Mouse (Mus musculus) liver, embryonic 16.5 days (tissue): ENCODE data around the gene Pwp2. TPM values are rescaled to one million over a fixed set of nuclear protein-coding genes. Genes with fewer than 3 reads are reported as not detected.
"Not testable (repeated sequence)": the region's sequence is repeated elsewhere in the genome, so short reads cannot be mapped to it uniquely, and the experiment has no call there.

ENCODE experiments used
- ATAC-seq: fragments of 200-750 bp; cut with Nextera tagmentation; 2 replicates; pipeline ENCODE4 v1.8.0; 2017; ENCODE audit warnings: low read depth, mild to moderate bottlenecking, moderate number of reproducible peaks, moderate library complexity
- H3K27ac ChIP-seq: fragments of 300-500 bp; sonication (generic); 2 replicates; pipeline ENCODE4 v1.5.1; 2014; ENCODE audit warnings: mild to moderate bottlenecking, low read length
- H3K27me3 ChIP-seq: fragments of 300-500 bp; sonication (generic); 2 replicates; pipeline ENCODE4 v1.6.1; 2014; ENCODE audit warnings: low read depth, low read length, mixed read lengths; ENCODE audit not compliant: control insufficient read depth, insufficient read depth
- H3K36me3 ChIP-seq: fragments of 300-500 bp; sonication (generic); 2 replicates; pipeline ENCODE4 v1.6.1; 2014; ENCODE audit warnings: mild to moderate bottlenecking; ENCODE audit not compliant: control insufficient read depth, insufficient read depth
- H3K4me1 ChIP-seq: fragments of 300-500 bp; sonication (generic); 2 replicates; pipeline ENCODE4 v1.6.1; 2014; ENCODE audit warnings: low read depth, low read length, mixed read lengths; ENCODE audit not compliant: control insufficient read depth
- H3K4me2 ChIP-seq: fragments of 300-500 bp; sonication (generic); 2 replicates; pipeline ENCODE4 v1.6.1; 2014; ENCODE audit warnings: low read depth, low read length, mixed read lengths
- H3K4me3 ChIP-seq: fragments of 300-500 bp; sonication (generic); 2 replicates; pipeline ENCODE4 v1.5.1; 2014; ENCODE audit warnings: low read depth, mild to moderate bottlenecking, low read length
- H3K9ac ChIP-seq: fragments of 300-500 bp; sonication (generic); 2 replicates; pipeline ENCODE4 v1.6.1; 2014; ENCODE audit warnings: low read depth, low read length
- H3K9me3 ChIP-seq: fragments of 300-500 bp; sonication (generic); replicated peaks from 2 replicates; pipeline ENCODE4 v1.6.1; 2016; ENCODE audit warnings: low read length; ENCODE audit not compliant: control insufficient read depth
- WGBS: fragments of 180-500 bp; shearing (Covaris S2); extraction: QIAGEN DNeasy Blood & Tissue Kit; methylation state at CpG from one replicate; pipeline ENCODE4 v1.1.7; 2014; ENCODE audit not compliant: insufficient replicate concordance; 5-methylcytosine and 5-hydroxymethylcytosine counted together
- polyA plus RNA-seq: library from polyadenylated mRNA; unstranded; fragments of >200 nt; fragmentation: Nextera tagmentation; extraction: Ambion mirVana; gene quantifications from 2 replicates; pipeline ENCODE4 v1.2.1, GENCODE M21; 2015

Pwp2 gene
- polyA plus RNA-seq, 1 experiment from 2014 or later, result 9.1 TPM

- 58% methylated on average over 11 of the region's 11 CpGs for WGBS
- no peaks in the 10 kb centered on the region for H3K9me3 ChIP-seq
- H3K27ac ChIP-seq, result no peak overlapping the region
- H3K36me3 ChIP-seq, result no peaks in the 10 kb centered on the region
- H3K4me1 ChIP-seq, result peaks cover 5% of the 10 kb centered on the region
- ATAC-seq, result no peak
- H3K27me3 ChIP-seq, result no peaks in the 10 kb centered on the region
- H3K4me2 ChIP-seq, result no peak overlapping the region
- H3K4me3 ChIP-seq, result no peak overlapping the region
- H3K9ac ChIP-seq, result no peak overlapping the region
Measured at GRCm38 (mm10) chr10:78129423-78129822, 55.5 kb downstream of the Pwp2 start.

GRCm38 (mm10) chr10:78128647-78129046 lies 56.3 kb downstream of the Pwp2 start:
- no peaks in the 10 kb centered on the region for H3K36me3 ChIP-seq
- H3K9ac ChIP-seq, result no peak overlapping the region
- 43% methylated on average over 2 of the region's 2 CpGs for WGBS
- H3K4me3 ChIP-seq, result no peak overlapping the region
- H3K27me3 ChIP-seq, result no peaks in the 10 kb centered on the region
- no peak for ATAC-seq
- H3K4me2 ChIP-seq, result no peak overlapping the region
- H3K27ac ChIP-seq, result no peak overlapping the region
- H3K4me1 ChIP-seq, result 0 out of 2 replicates have a peak, but pooled peaks cover 3% of the 10 kb centered on the region
- no peaks in the 10 kb centered on the region for H3K9me3 ChIP-seq

DNA sequence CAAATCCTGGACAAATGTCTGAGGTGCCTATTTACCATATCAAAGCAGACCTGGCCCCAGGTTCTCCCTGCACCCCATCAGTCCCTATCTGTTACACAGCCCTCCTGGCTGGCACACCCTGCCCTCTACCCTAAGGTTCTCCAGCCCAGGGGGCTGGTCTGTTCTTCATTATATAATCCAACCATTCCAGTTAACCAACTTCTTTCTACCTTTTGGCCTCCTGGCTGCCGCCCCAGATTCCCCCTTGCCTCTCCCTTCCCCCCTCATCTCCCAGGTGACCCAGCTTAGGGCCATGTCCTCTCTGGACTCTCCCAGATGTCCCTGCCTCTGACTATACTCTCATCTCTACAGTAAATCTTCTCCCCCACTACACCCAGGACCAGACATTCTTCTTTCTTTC lies 57.0 kb downstream of the Pwp2 start:
- Histone ChIP-seq H3K4me1 (0 out of 2 replicates have a peak, but pooled peaks cover 3% of the 10 kb centered on the region), H3K4me3 (no peak overlapping the region), H3K36me3 (no peaks in the 10 kb centered on the region), H3K4me2 (no peak overlapping the region), H3K27ac (no peak overlapping the region), H3K27me3 (no peaks in the 10 kb centered on the region), H3K9me3 (no peaks in the 10 kb centered on the region), H3K9ac (no peak overlapping the region)
- ATAC-seq, result no peak
- WGBS, result 38% methylated on average over 1 of the region's 1 CpGs

GRCm38 (mm10) chr10:78127046-78127870 lies 57.7 kb downstream of the Pwp2 start:
- no peak for ATAC-seq
- WGBS, result 60% methylated on average over 9 of the region's 9 CpGs
- H3K27ac ChIP-seq, result no peak overlapping the region

GRCm38 (mm10) chr10:78126311-78126710 lies 58.6 kb downstream of the Pwp2 start:
- 72% methylated on average over 5 of the region's 5 CpGs for WGBS
- Histone ChIP-seq H3K4me1 (0 out of 2 replicates have a peak, but pooled peaks cover 3% of the 10 kb centered on the region), H3K9me3 (no peaks in the 10 kb centered on the region), H3K4me2 (no peak overlapping the region), H3K27me3 (no peaks in the 10 kb centered on the region), H3K27ac (no peak overlapping the region), H3K9ac (no peak overlapping the region), H3K36me3 (no peaks in the 10 kb centered on the region), H3K4me3 (no peak overlapping the region)
- ATAC-seq, result no peak

More at GRCm38 (mm10) chr10:78127046-78127870, 57.7 kb downstream of the Pwp2 start:
- Histone ChIP-seq H3K4me3 (no peak overlapping the region), H3K9ac (no peak overlapping the region), H3K9me3 (no peaks in the 10 kb centered on the region), H3K4me2 (no peak overlapping the region), H3K36me3 (no peaks in the 10 kb centered on the region), H3K4me1 (0 out of 2 replicates have a peak, but pooled peaks cover 3% of the 10 kb centered on the region), H3K27me3 (no peaks in the 10 kb centered on the region)

DNA sequence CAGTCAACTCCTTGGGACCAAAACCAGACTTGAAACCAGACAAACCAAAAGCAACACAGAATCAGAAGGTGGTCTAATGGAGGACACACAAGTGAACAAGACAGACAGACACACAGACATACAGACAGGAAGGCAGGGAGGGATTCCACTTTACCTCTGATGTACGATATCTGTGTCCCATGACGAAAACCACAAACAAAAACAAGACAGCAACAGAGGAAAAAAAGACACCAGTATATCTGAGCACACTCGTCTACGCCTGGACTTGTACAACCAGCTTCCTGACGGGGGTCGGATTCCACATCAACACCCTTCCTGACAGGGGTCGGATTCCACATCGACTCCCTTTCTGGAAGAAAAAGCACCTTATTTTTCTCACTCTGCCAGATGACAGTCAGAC lies 59.9 kb downstream of the Pwp2 start:
- not testable (repeated sequence) for H3K9me3 ChIP-seq, H3K36me3 ChIP-seq, ATAC-seq, H3K4me2 ChIP-seq, H3K4me3 ChIP-seq, H3K4me1 ChIP-seq, H3K9ac ChIP-seq, H3K27ac ChIP-seq, H3K27me3 ChIP-seq
- WGBS, result 53% methylated on average over 8 of the region's 8 CpGs

GRCm38 (mm10) chr10:78124137-78124536 lies 60.8 kb downstream of the Pwp2 start:
- not testable (repeated sequence) for H3K9ac ChIP-seq, H3K4me1 ChIP-seq, H3K36me3 ChIP-seq, H3K9me3 ChIP-seq, H3K4me2 ChIP-seq, ATAC-seq, H3K27me3 ChIP-seq, H3K27ac ChIP-seq, H3K4me3 ChIP-seq
- 31% methylated on average over 6 of the region's 6 CpGs for whole genome bisulfite sequencing

Other genes starting within 250 kb of the Pwp2 start
- gene Trpm2, start 214.6 kb downstream of the Pwp2 start, polyA plus RNA-seq, result 2.7 and 3.0 TPM in 2 replicates
- 3.7 and 4.0 TPM in 2 replicates for gene 1810043G02Rik, start 206.6 kb downstream of the Pwp2 start, polyA plus RNA-seq
- 83.0 and 83.2 TPM in 2 replicates for gene Pfkl, start 175.1 kb downstream of the Pwp2 start, polyA plus RNA-seq
- gene Dnmt3l, start 143.2 kb downstream of the Pwp2 start, polyA plus RNA-seq, result not detected in 2 replicates
- gene Aire, start 141.5 kb downstream of the Pwp2 start, polyA plus RNA-seq, result not detected in 2 replicates
- 1.5 and 1.7 TPM in 2 replicates for gene Icosl, start 115.8 kb downstream of the Pwp2 start, polyA plus RNA-seq
- gene D10Jhu81e, start 15.4 kb downstream of the Pwp2 start, polyA plus RNA-seq, result 21.0 and 21.7 TPM in 2 replicates
- gene Trappc10, start 59.5 kb upstream of the Pwp2 start, polyA plus RNA-seq, result 4.3 and 5.9 TPM in 2 replicates
- gene Agpat3, start 167.3 kb upstream of the Pwp2 start, polyA plus RNA-seq, result 20.6 and 26.8 TPM in 2 replicates
- gene Rrp1, start 227.9 kb upstream of the Pwp2 start, polyA plus RNA-seq, result 101 and 105 TPM in 2 replicates
- gene Cstb, start 240.5 kb upstream of the Pwp2 start, polyA plus RNA-seq, result 93.9 and 102 TPM in 2 replicates